Mouse (Mus musculus) yolk sac, embryonic 10.5 days (tissue): ENCODE measurements around the gene Adam12.

ENCODE experiments used
- DNase-seq: peaks from one replicate; pipeline ENCODE4 v3.0.0-alpha.2; 2017; ENCODE audit warnings: low spot score

Adam12 gene

GRCm38 (mm10) chr7:134009157-134009556, 222.8 kb downstream of the Adam12 start:
- DNase-seq = no peak

- no peak for DNase-seq
Measured at GRCm38 (mm10) chr7:134007942-134008361, 224.0 kb downstream of the Adam12 start.

- no peak for DNase-seq
Measured at GRCm38 (mm10) chr7:134001581-134001980, 230.4 kb downstream of the Adam12 start.

GRCm38 (mm10) chr7:133990930-133991329, 241.0 kb downstream of the Adam12 start:
- no peak for DNase-seq

- no peak for DNase-seq
Measured at GRCm38 (mm10) chr7:133988356-133988755, 243.6 kb downstream of the Adam12 start.

GRCm38 (mm10) chr7:133986201-133986600, 245.7 kb downstream of the Adam12 start:
- no peak for DNase-seq

- no peak for DNase-seq
Measured at GRCm38 (mm10) chr7:133985648-133986047, 246.3 kb downstream of the Adam12 start.

- no peak for DNase-seq
Measured at GRCm38 (mm10) chr7:133976388-133977122, 255.4 kb downstream of the Adam12 start.

- DNase-seq = no peak
Measured at GRCm38 (mm10) chr7:133971086-133971485, 260.9 kb downstream of the Adam12 start.

GRCm38 (mm10) chr7:133970407-133970806, 261.5 kb downstream of the Adam12 start:
- DNase-seq = no peak

GRCm38 (mm10) chr7:133967906-133968305, 264.0 kb downstream of the Adam12 start:
- no peak for DNase-seq

GRCm38 (mm10) chr7:133963501-133963900, 268.4 kb downstream of the Adam12 start:
- DNase-seq = peak; percentile 24

- no peak for DNase-seq
Measured at GRCm38 (mm10) chr7:133959200-133959599, 272.7 kb downstream of the Adam12 start.

- no peak for DNase-seq
Measured at GRCm38 (mm10) chr7:133957873-133958272, 274.1 kb downstream of the Adam12 start.

- peak; percentile 47 for DNase-seq
Measured at GRCm38 (mm10) chr7:133954111-133955091, 277.5 kb downstream of the Adam12 start.

- DNase-seq = no peak
Measured at GRCm38 (mm10) chr7:133951777-133952545, 280.0 kb downstream of the Adam12 start.

- DNase-seq = no peak
Measured at GRCm38 (mm10) chr7:133947360-133947759, 284.6 kb downstream of the Adam12 start.

GRCm38 (mm10) chr7:133946757-133947345, 285.1 kb downstream of the Adam12 start:
- no peak for DNase-seq

- no peak for DNase-seq
Measured at GRCm38 (mm10) chr7:133946113-133946512, 285.8 kb downstream of the Adam12 start.

- no peak for DNase-seq
Measured at GRCm38 (mm10) chr7:133940405-133940804, 291.5 kb downstream of the Adam12 start.

- DNase-seq = no peak
Measured at GRCm38 (mm10) chr7:133937473-133937872, 294.5 kb downstream of the Adam12 start.

- DNase-seq = no peak
Measured at GRCm38 (mm10) chr7:133936377-133936776, 295.6 kb downstream of the Adam12 start.
